ENCODE assay signal across 26 mouse cellular contexts in genomic region chr8:94376580-94376979, GRCm38 (mm10). TPM values are rescaled to one million over a fixed set of nuclear protein-coding genes. Genes with fewer than 3 reads are reported as not detected.
DNase-seq lines count a peak whose midpoint lies in the region; ATAC-seq and TF ChIP-seq lines count a peak whose summit lies in the region.
"Had no signal": no experiment of that assay in that cellular context is flagged by ENCODE, and none has a peak within 500 bp of the region (broad histone marks: within the 10 kb centered on the region; RNA-seq: fewer than 3 reads in every experiment).

No protein-coding gene starts in this region.

- WGBS in bone marrow, adult 2 months, result 78% methylated on average over 2 of the region's 2 CpGs
- WGBS in liver, embryonic 13.5 days (ENCODE audit: insufficient replicate concordance), result 93% methylated on average over 2 of the region's 2 CpGs

- peaks cover 3% of the 10 kb centered on the region; the same call in 1 of the 2 replicates for H3K27me3 ChIP-seq in liver, embryonic 13.5 days
- H3K27me3 ChIP-seq: embryonic facial prominence, embryonic 12.5 days; midbrain, embryonic 13.5 days; Patski had no signal

- ATAC-seq in liver, embryonic 13.5 days (ENCODE audit: low read depth), result no peak
- peak; percentile 70 for ATAC-seq in neutrophil, adult 5-6 weeks (ENCODE audit: extremely low read depth, insufficient number of reproducible peaks, low FRiP score, poor library complexity, severe bottlenecking)
- ATAC-seq: forebrain, postnatal 0 days; intestine, postnatal 0 days; midbrain, embryonic 13.5 days; Patski had no signal

- H3K4me1 ChIP-seq in bone marrow, adult 2 months (ENCODE audit: control insufficient read depth, insufficient read depth, low read length), result peaks cover 5% of the 10 kb centered on the region
- peaks cover 44% of the 10 kb centered on the region for H3K4me1 ChIP-seq in liver, embryonic 13.5 days (replicated peaks)
- H3K4me1 ChIP-seq: embryonic facial prominence, embryonic 12.5 days; hindbrain, embryonic 13.5 days; midbrain, embryonic 13.5 days had no signal

- H3K9me3 ChIP-seq in liver, embryonic 13.5 days (replicated peaks), result no peaks in the 10 kb centered on the region
- H3K9me3 ChIP-seq: embryonic facial prominence, embryonic 12.5 days; heart, embryonic 10.5 days; hindbrain, embryonic 13.5 days; midbrain, embryonic 13.5 days had no signal

- TF ChIP-seq CTCF in layer of hippocampus, adult 2 months (conservative IDR thresholded peaks at IDR 0.05), result no peak
- TF ChIP-seq CTCF in bone marrow, adult 2 months (IDR thresholded peaks at IDR 0.05; ENCODE audit: control insufficient read depth, insufficient read depth, low read length), result no peak

- TF ChIP-seq POLR2A in bone marrow, adult 2 months (IDR thresholded peaks at IDR 0.05; ENCODE audit: borderline replicate concordance, control insufficient read depth, low read depth, low read length), result no peak

- DNase-seq in layer of hippocampus, adult 2 months (ENCODE audit: low spot score in 2 of 2), result no peak
- DNase-seq in layer of hippocampus, postnatal 36 days, result no peak
- no peak for DNase-seq in liver, embryonic 13.5 days
- no peak for DNase-seq in testis, postnatal 10 days (ENCODE audit: low spot score)
- DNase-seq in ovary, postnatal 10 days (ENCODE audit: low spot score), result no peak
- DNase-seq in kidney, postnatal 4 days, result no peak
- DNase-seq: adrenal gland, postnatal 14 days; cerebellum, adult 2 months; forebrain, postnatal 0 days; heart, postnatal 10 days; kidney, postnatal 14 days; right cerebral cortex, postnatal 25 days; thymus, postnatal 25 days had no signal

- H3K4me2 ChIP-seq in liver, embryonic 13.5 days, result no peak overlapping the region
- H3K4me2 ChIP-seq: embryonic facial prominence, embryonic 12.5 days; hindbrain, embryonic 13.5 days; midbrain, embryonic 13.5 days had no signal

- H3K4me3 ChIP-seq in layer of hippocampus, adult 2 months, result no peak overlapping the region
- no peak overlapping the region for H3K4me3 ChIP-seq in bone marrow, adult 2 months (replicated peaks; ENCODE audit: control insufficient read depth, low read depth, low read length)
- H3K4me3 ChIP-seq in liver, embryonic 13.5 days (replicated peaks), result no peak overlapping the region
- H3K4me3 ChIP-seq: embryonic facial prominence, embryonic 12.5 days; heart, embryonic 10.5 days; hindbrain, embryonic 13.5 days; midbrain, embryonic 13.5 days; myocyte had no signal

- H3K36me3 ChIP-seq in liver, embryonic 13.5 days, result no peaks in the 10 kb centered on the region
- H3K36me3 ChIP-seq: embryonic facial prominence, embryonic 12.5 days; heart, embryonic 10.5 days; hindbrain, embryonic 13.5 days; midbrain, embryonic 13.5 days had no signal

- H3K27ac ChIP-seq in layer of hippocampus, adult 2 months, result peak overlapping the region; percentile 44; the same call in 1 of the 2 replicates
- H3K27ac ChIP-seq in bone marrow, adult 2 months (ENCODE audit: control insufficient read depth, insufficient read depth, low read depth, low read length, poor library complexity), result peak overlapping the region; percentile 66; the same call in 1 of the 2 replicates
- H3K27ac ChIP-seq in liver, embryonic 13.5 days, result peak overlapping the region; percentile 82
- H3K27ac ChIP-seq: embryonic facial prominence, embryonic 12.5 days; hindbrain, embryonic 13.5 days; macrophage; midbrain, embryonic 13.5 days had no signal

- H3K9ac ChIP-seq in liver, embryonic 13.5 days, result no peak overlapping the region
- H3K9ac ChIP-seq: embryonic facial prominence, embryonic 12.5 days; forebrain, postnatal 0 days; hindbrain, embryonic 13.5 days; midbrain, embryonic 13.5 days had no signal

RNA-seq across cellular contexts. Expression of gene Herpud1, which starts 9.7 kb away (rescaled TPM):
- total RNA-seq in layer of hippocampus, adult 2 months (2021), result 10 to 100 TPM; 54.4 to 57.3 TPM
- total RNA-seq in layer of hippocampus, postnatal 36 days (2021), result 10 to 100 TPM; 54.8 to 80.2 TPM
- polyA plus RNA-seq in bone marrow, adult 2 months (2011; ENCODE audit: insufficient read depth, insufficient read length, low replicate concordance, missing spikeins), result 69.2 and 70.5 TPM in 2 replicates
- 78.4 and 84.2 TPM in 2 replicates for polyA plus RNA-seq in liver, embryonic 13.5 days (2015; fragmentation: Nextera tagmentation; extraction: Ambion mirVana)
- total RNA-seq in neutrophil, adult 5-6 weeks (2017), result 142 and 154 TPM in 2 replicates

RNA-seq across cellular contexts. Expression of gene Slc12a3, which starts 47.6 kb away (rescaled TPM):
- total RNA-seq in layer of hippocampus, adult 2 months (2021), result 1 to 10 TPM in 1 of 2 experiments, under 1 TPM in 1; 0.54 to 1.0 TPM
- under 1 TPM; 0.18 to 0.20 TPM for total RNA-seq in layer of hippocampus, postnatal 36 days (2021)
- polyA plus RNA-seq in bone marrow, adult 2 months (2011; ENCODE audit: insufficient read depth, insufficient read length, low replicate concordance, missing spikeins), result 4.4 and 11.8 TPM in 2 replicates
- not detected in 2 replicates for polyA plus RNA-seq in liver, embryonic 13.5 days (2015; fragmentation: Nextera tagmentation; extraction: Ambion mirVana)
- total RNA-seq in neutrophil, adult 5-6 weeks (2017), result 0.86 and 3.1 TPM in 2 replicates
- total RNA-seq: gastrocnemius, adult 8-10 months had no signal
- polyA plus RNA-seq: activated CD4-positive, CD25-positive, alpha-beta regulatory T cell, adult 4 months; macrophage; stomach, embryonic 14.5 days had no signal

RNA-seq across cellular contexts. Expression of gene Nlrc5, which starts 57.6 kb away (rescaled TPM):
- 1 to 10 TPM in 1 of 2 experiments, under 1 TPM in 1; 0.54 to 1.4 TPM for total RNA-seq in layer of hippocampus, adult 2 months (2021)
- total RNA-seq in layer of hippocampus, postnatal 36 days (2021), result 1 to 10 TPM in 1 of 2 experiments, under 1 TPM in 1; 0.55 to 1.3 TPM
- polyA plus RNA-seq in bone marrow, adult 2 months (2011; ENCODE audit: insufficient read depth, insufficient read length, low replicate concordance, missing spikeins), result 16.5 TPM in 2 replicates
- 0.06 and 0.07 TPM in 2 replicates for polyA plus RNA-seq in liver, embryonic 13.5 days (2015; fragmentation: Nextera tagmentation; extraction: Ambion mirVana)
- total RNA-seq in neutrophil, adult 5-6 weeks (2017), result 64.4 and 66.7 TPM in 2 replicates
- polyA plus RNA-seq: heart, embryonic 10.5 days had no signal

Comparison
In these comparisons a context has a peak if more than half of its experiments do, and no peak if none do; other contexts are left out.
1. RNA of gene Nlrc5, which starts 57.6 kb away (total RNA-seq): 64.4 to 66.7 TPM in neutrophil, adult 5-6 weeks; 0.54 to 1.4 TPM in layer of hippocampus, adult 2 months and 0.55 to 1.3 TPM in layer of hippocampus, postnatal 36 days; every median in the first group is over 10 times any median in the second.
2. Peak in every context shown above with its lines, with median percentiles within 50 percentile points of each other: H3K27ac ChIP-seq.